Comparison of ENCODE assay signal across 9 mouse cellular contexts in genomic region chr13:37751154-37751950, GRCm38 (mm10). TPM values are rescaled to one million over a fixed set of nuclear protein-coding genes. Genes with fewer than 3 reads are reported as not detected.
DNase-seq lines count a peak whose midpoint lies in the region; ATAC-seq and TF ChIP-seq lines count a peak whose summit lies in the region.
"Had no signal": no experiment of that assay in that cellular context is flagged by ENCODE, and none has a peak within 500 bp of the region (broad histone marks: within the 10 kb centered on the region; RNA-seq: fewer than 3 reads in every experiment).

No protein-coding gene starts in this region.

- H3K4me3 ChIP-seq in heart, embryonic 12.5 days, result no peak overlapping the region
- H3K4me3 ChIP-seq in MEL (ENCODE audit: control insufficient read depth in 1 of 2, insufficient read depth in 1 of 2, low read depth in 2 of 2, low read length in 2 of 2), result no peak overlapping the region
- no peak overlapping the region for H3K4me3 ChIP-seq in lung, embryonic 14.5 days (ENCODE audit: low read depth, low read length)
- H3K4me3 ChIP-seq in stomach, embryonic 14.5 days (ENCODE audit: low read depth, low read length), result no peak overlapping the region
- no peak overlapping the region for H3K4me3 ChIP-seq in hindbrain, embryonic 10.5 days
- H3K4me3 ChIP-seq: midbrain, embryonic 12.5 days had no signal

- no peaks in the 10 kb centered on the region for H3K36me3 ChIP-seq in heart, embryonic 12.5 days
- H3K36me3 ChIP-seq in MEL (ENCODE audit: control insufficient read depth in 1 of 2, insufficient read depth in 2 of 2, low read length in 2 of 2), result peaks cover 0 to 12% of the 10 kb centered on the region in 2 experiments; a peak in 2 of 4 replicates
- no peaks in the 10 kb centered on the region for H3K36me3 ChIP-seq in lung, embryonic 14.5 days (ENCODE audit: insufficient read depth)
- no peaks in the 10 kb centered on the region for H3K36me3 ChIP-seq in stomach, embryonic 14.5 days (ENCODE audit: control insufficient read depth, insufficient read depth, low read length)
- no peaks in the 10 kb centered on the region for H3K36me3 ChIP-seq in hindbrain, embryonic 10.5 days
- H3K36me3 ChIP-seq: midbrain, embryonic 12.5 days had no signal

- no peaks in the 10 kb centered on the region for H3K9me3 ChIP-seq in heart, embryonic 12.5 days (replicated peaks)
- no peaks in the 10 kb centered on the region for H3K9me3 ChIP-seq in MEL (replicated peaks; ENCODE audit: insufficient read depth, low read length)
- no peaks in the 10 kb centered on the region for H3K9me3 ChIP-seq in lung, embryonic 14.5 days (ENCODE audit: low read depth, low read length)
- H3K9me3 ChIP-seq in stomach, embryonic 14.5 days (ENCODE audit: control insufficient read depth, low read depth, low read length), result no peaks in the 10 kb centered on the region
- H3K9me3 ChIP-seq in hindbrain, embryonic 10.5 days, result no peaks in the 10 kb centered on the region
- H3K9me3 ChIP-seq: midbrain, embryonic 12.5 days had no signal

- WGBS in heart, embryonic 12.5 days, result 37% methylated on average over 9 of the region's 9 CpGs
- 20% methylated on average over 9 of the region's 9 CpGs for WGBS in lung, embryonic 14.5 days
- 37% methylated on average over 9 of the region's 9 CpGs for WGBS in stomach, embryonic 14.5 days
- 54% methylated on average over 9 of the region's 9 CpGs for WGBS in hindbrain, embryonic 10.5 days

- peaks cover 20% of the 10 kb centered on the region for H3K4me1 ChIP-seq in heart, embryonic 12.5 days (replicated peaks)
- peaks cover 3 to 28% of the 10 kb centered on the region in 2 experiments; a peak in 3 of 4 replicates for H3K4me1 ChIP-seq in MEL (ENCODE audit: control insufficient read depth in 1 of 2, insufficient read depth in 2 of 2, low read length in 2 of 2)
- H3K4me1 ChIP-seq in lung, embryonic 14.5 days (ENCODE audit: insufficient read depth), result no peaks in the 10 kb centered on the region
- H3K4me1 ChIP-seq in stomach, embryonic 14.5 days (ENCODE audit: control insufficient read depth, insufficient read depth, low read length), result peaks cover 5% of the 10 kb centered on the region; the same call in 1 of the 2 replicates
- H3K4me1 ChIP-seq in hindbrain, embryonic 10.5 days (replicated peaks), result peaks cover 23% of the 10 kb centered on the region

- no peaks in the 10 kb centered on the region; the same call in 1 of the 2 replicates for H3K27me3 ChIP-seq in heart, embryonic 12.5 days (replicated peaks)
- H3K27me3 ChIP-seq in MEL (ENCODE audit: control insufficient read depth in 1 of 2, insufficient read depth in 2 of 2, low read length in 2 of 2), result no peaks in the 10 kb centered on the region
- 0 out of 2 replicates have a peak, but pooled peaks cover 3% of the 10 kb centered on the region for H3K27me3 ChIP-seq in lung, embryonic 14.5 days (ENCODE audit: insufficient read depth, low read length)
- H3K27me3 ChIP-seq in stomach, embryonic 14.5 days (ENCODE audit: control insufficient read depth, insufficient read depth, low read length), result no peaks in the 10 kb centered on the region
- H3K27me3 ChIP-seq in hindbrain, embryonic 10.5 days (ENCODE audit: insufficient read depth, poor library complexity, severe bottlenecking), result peaks cover 4% of the 10 kb centered on the region

- H3K4me2 ChIP-seq in heart, embryonic 12.5 days, result no peak overlapping the region
- no peak overlapping the region for H3K4me2 ChIP-seq in lung, embryonic 14.5 days
- H3K4me2 ChIP-seq in stomach, embryonic 14.5 days (replicated peaks; ENCODE audit: low read depth, low read length), result no peak overlapping the region
- H3K4me2 ChIP-seq: midbrain, embryonic 12.5 days had no signal

- TF ChIP-seq EP300 in MEL (IDR thresholded peaks at IDR 0.05; ENCODE audit: low read depth in 1 of 2, low read length in 2 of 2), result no peak

- H3K9ac ChIP-seq in heart, embryonic 12.5 days, result no peak overlapping the region
- no peak overlapping the region for H3K9ac ChIP-seq in MEL (ENCODE audit: control insufficient read depth, low read depth, low read length, poor library complexity, severe bottlenecking)
- H3K9ac ChIP-seq in lung, embryonic 14.5 days, result no peak overlapping the region
- H3K9ac ChIP-seq in stomach, embryonic 14.5 days (replicated peaks; ENCODE audit: low read depth, low read length), result no peak overlapping the region
- H3K9ac ChIP-seq: midbrain, embryonic 12.5 days had no signal

- intact Hi-C loops in heart, postnatal 36 days (cut with DNase I), result no loop called here

- no peak overlapping the region for H3K27ac ChIP-seq in heart, embryonic 12.5 days (ENCODE audit: poor library complexity, severe bottlenecking)
- no peak overlapping the region for H3K27ac ChIP-seq in MEL (ENCODE audit: control insufficient read depth, low read depth, low read length)
- peak overlapping the region; percentile 5; the same call in 1 of the 2 replicates for H3K27ac ChIP-seq in lung, embryonic 14.5 days (ENCODE audit: low read depth)
- peak overlapping the region; percentile 52; the same call in 1 of the 2 replicates for H3K27ac ChIP-seq in stomach, embryonic 14.5 days (ENCODE audit: low read length)
- no peak overlapping the region for H3K27ac ChIP-seq in hindbrain, embryonic 10.5 days
- H3K27ac ChIP-seq: midbrain, embryonic 12.5 days had no signal

- no peaks in the 10 kb centered on the region for H3K79me2 ChIP-seq in MEL (ENCODE audit: control insufficient read depth, insufficient read depth, low read length, poor library complexity)

- peak; percentile 30 to 63 for DNase-seq in heart, adult 18-20 months
- peak; percentile 46 for DNase-seq in MEL (ENCODE audit: low read depth, low spot score)
- peak; percentile 17 to 26 for DNase-seq in heart, postnatal 36 days
- DNase-seq in lung, embryonic 14.5 days, result peak; percentile 46
- no peak for DNase-seq in hindbrain, embryonic 10.5 days (ENCODE audit: low spot score)
- DNase-seq in embryo, embryonic 11 days, result no peak

- TF ChIP-seq RAD21 in MEL (IDR thresholded peaks at IDR 0.05; ENCODE audit: low read depth, low read length), result no peak

- no peak for TF ChIP-seq POLR2A in MEL (IDR thresholded peaks at IDR 0.05; ENCODE audit: control insufficient read depth in 1 of 2, insufficient read depth in 1 of 2, low read depth in 1 of 2, low read length in 2 of 2, poor library complexity in 1 of 2)

- no peak for TF ChIP-seq CTCF in MEL (IDR thresholded peaks at IDR 0.05 in 2 of 3, conservative IDR thresholded peaks at IDR 0.05 in 1 of 3; ENCODE audit: control insufficient read depth in 1 of 3, insufficient read depth in 1 of 3, low read depth in 2 of 3, low read length in 3 of 3, poor library complexity in 1 of 3, severe bottlenecking in 1 of 3)
- no peak for TF ChIP-seq CTCF in lung, embryonic 14.5 days (IDR thresholded peaks at IDR 0.05; ENCODE audit: low read depth)

- no peak for ATAC-seq in heart, embryonic 12.5 days (ENCODE audit: insufficient number of reproducible peaks, low FRiP score)
- ATAC-seq in lung, embryonic 14.5 days (ENCODE audit: insufficient read depth), result 0 out of 2 replicates have a peak, but pooled peaks have one; percentile 46
- ATAC-seq in stomach, embryonic 14.5 days (ENCODE audit: insufficient number of reproducible peaks, insufficient read depth, low FRiP score, low read depth), result peak; percentile 75

TF ChIP-seq in MEL, 35 proteins besides CTCF, POLR2A, EP300 and RAD21:
- no peak for TF ChIP-seq E2F4 (IDR thresholded peaks at IDR 0.05; ENCODE audit: borderline replicate concordance, low read depth, low read length)
- TF ChIP-seq SIN3A (IDR thresholded peaks at IDR 0.05; ENCODE audit: low read length), result no peak
- no peak for TF ChIP-seq ZMIZ1 (IDR thresholded peaks at IDR 0.05; ENCODE audit: low read depth, low read length)
- TF ChIP-seq ZKSCAN1 (IDR thresholded peaks at IDR 0.05; ENCODE audit: low read depth, low read length), result no peak
- TF ChIP-seq JUND (IDR thresholded peaks at IDR 0.05; ENCODE audit: low read depth, low read length), result no peak
- TF ChIP-seq NRF1 (IDR thresholded peaks at IDR 0.05; ENCODE audit: insufficient read depth, low read depth, low read length, poor library complexity, severe bottlenecking), result no peak
- no peak for TF ChIP-seq HCFC1 (IDR thresholded peaks at IDR 0.05; ENCODE audit: low read depth, low read length)

RNA-seq across cellular contexts. Expression of gene Rreb1, which starts 26.8 kb away (rescaled TPM):
- total RNA-seq in heart, adult 18-20 months (2021), result 10 to 100 TPM; 34.0 to 34.4 TPM
- polyA plus RNA-seq in heart, embryonic 12.5 days (2016; fragmentation: Nextera tagmentation; extraction: Ambion mirVana), result 15.0 and 17.1 TPM in 2 replicates
- total RNA-seq in MEL (2012; rRNA removed), result 8.1 and 10.4 TPM in 2 replicates
- 10 to 100 TPM in 1 of 2 experiments, not detected in 1; 34.0 TPM for polyA plus RNA-seq in MEL (2012; ENCODE audit: insufficient read depth in 1 of 2, insufficient read length in 2 of 2, low read depth in 1 of 2, low replicate concordance in 2 of 2, missing spikeins in 1 of 2)
- 10 to 100 TPM; 41.7 to 51.5 TPM for total RNA-seq in heart, postnatal 36 days (2021)
- 22.5 and 23.8 TPM in 2 replicates for polyA plus RNA-seq in lung, embryonic 14.5 days (2014; fragmentation: Nextera tagmentation; extraction: Ambion mirVana)
- 21.2 and 22.4 TPM in 2 replicates for polyA plus RNA-seq in stomach, embryonic 14.5 days (2014; fragmentation: Nextera tagmentation; extraction: Ambion mirVana)
- 6.5 and 7.7 TPM in 2 replicates for polyA plus RNA-seq in hindbrain, embryonic 10.5 days (2016; fragmentation: Nextera tagmentation; extraction: Ambion mirVana)

Comparison
In these comparisons a context has a peak if more than half of its experiments do, and no peak if none do; other contexts are left out.
1. DNase-seq: peak in heart, adult 18-20 months (2 of 2), MEL (single experiment), heart, postnatal 36 days (2 of 2) and lung, embryonic 14.5 days (single experiment); none in hindbrain, embryonic 10.5 days (single experiment) and embryo, embryonic 11 days (single experiment).
2. H3K27ac ChIP-seq: peak in lung, embryonic 14.5 days (single experiment) and stomach, embryonic 14.5 days (single experiment); none in heart, embryonic 12.5 days (single experiment), MEL (single experiment) and hindbrain, embryonic 10.5 days (single experiment).